Mouse (Mus musculus): Measurements from ENCODE around the gene Lgals9.

Lgals9 gene

DNA sequence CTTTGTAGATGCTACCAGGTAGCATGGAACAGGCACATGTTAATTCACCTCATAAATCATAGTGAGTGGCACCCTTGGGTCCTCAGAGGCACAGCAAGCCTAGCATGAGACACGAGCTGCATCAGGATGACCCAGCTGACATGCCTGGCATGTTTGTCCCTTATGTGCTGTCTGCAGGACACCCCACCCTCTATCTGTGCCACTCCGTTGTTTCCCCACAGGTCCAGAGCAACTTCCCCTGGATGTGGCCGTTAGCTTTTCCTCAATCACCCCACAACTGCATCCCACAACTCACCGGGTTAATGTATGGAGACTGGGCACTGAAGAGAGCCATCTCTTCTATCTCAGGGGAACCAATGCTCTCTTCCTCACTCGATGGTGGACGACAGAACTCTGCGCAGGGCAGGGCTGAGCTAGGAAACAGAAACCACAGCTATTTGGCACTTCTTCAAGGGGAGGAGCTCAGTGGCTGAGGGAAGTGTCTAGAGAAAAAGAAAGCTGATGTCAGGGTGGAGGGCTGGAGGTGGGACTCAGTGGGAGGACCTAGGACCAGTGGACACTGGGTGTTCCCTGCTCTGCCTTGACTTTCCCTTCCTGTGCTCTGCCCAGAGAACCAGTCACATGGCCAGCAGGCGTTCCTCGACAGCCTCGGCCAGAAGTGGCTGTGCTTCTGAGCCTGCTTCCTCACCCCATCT, at the start of gene Lgals9:
TSS of gene Lgals9 (minus strand) at position 464 of the 695 bp plus-strand sequence.
- DNase-seq: peak; percentile 65

DNA sequence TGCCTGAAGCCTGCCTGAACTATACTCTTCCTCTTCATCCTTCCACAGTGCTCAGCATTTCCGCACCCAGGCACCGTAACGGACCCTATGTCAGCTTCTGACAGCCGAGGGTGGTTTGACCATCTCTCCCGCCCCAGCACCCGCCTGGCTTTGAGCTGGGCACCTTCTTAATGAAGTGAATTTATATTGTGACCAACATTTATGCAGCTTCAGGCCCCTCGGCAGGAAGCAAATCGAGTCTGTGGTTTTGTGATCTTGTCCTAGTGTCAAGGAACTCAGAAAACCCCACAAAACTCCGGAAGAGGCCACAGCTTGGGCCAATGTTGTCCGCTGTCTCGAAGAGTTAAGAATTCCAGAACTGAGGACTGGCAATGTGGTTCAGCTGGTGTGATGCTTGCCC, 48.9 kb upstream of the Lgals9 start:
- peak; percentile 55 for DNase-seq

DNA sequence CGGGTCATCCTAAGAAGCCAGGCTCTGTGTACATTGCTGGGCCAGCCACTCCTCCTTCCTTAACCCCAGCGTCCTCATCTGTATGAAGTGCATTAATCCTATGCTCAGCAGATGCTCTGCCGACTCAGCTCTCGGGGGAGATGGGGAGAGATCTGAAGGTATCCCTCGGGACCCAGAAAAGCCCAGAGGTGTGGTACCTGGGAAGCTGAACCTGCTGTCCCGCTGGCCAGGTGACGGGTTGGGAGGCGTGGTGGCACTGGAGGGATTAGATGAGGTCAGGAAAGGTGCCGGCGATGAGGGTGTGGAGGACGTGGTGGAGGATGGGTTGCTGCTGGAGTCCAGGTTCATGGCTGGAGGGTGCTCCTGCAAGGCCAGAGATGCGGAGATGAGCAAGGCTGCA, 48.3 kb upstream of the Lgals9 start:
- peak; percentile 48 for DNase-seq

DNA sequence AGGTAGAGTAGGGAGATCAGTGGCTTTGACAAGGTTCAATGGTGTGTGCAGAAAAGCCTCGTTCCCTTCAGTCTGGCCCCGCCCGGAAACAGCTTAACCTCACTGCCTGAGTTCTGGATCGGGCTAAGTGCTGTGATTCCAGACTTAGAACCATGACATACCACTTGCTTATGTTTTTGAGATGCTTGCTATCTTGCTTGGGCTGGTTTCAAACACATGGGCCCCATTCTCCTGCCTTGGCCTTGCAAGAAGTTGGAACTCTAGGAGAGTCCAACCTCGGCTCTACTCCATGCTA, 46.7 kb upstream of the Lgals9 start:
- DNase-seq: no peak

GRCm38 (mm10) chr11:79030570-79031451, 46.1 kb upstream of the Lgals9 start:
- peak; percentile 96 for DNase-seq

- DNase-seq: peak; percentile 46
Observed at GRCm38 (mm10) chr11:79023751-79024150, 39.0 kb upstream of the Lgals9 start.

- DNase-seq: peak; percentile 85
Observed at GRCm38 (mm10) chr11:79023342-79023741, 38.6 kb upstream of the Lgals9 start.

DNA sequence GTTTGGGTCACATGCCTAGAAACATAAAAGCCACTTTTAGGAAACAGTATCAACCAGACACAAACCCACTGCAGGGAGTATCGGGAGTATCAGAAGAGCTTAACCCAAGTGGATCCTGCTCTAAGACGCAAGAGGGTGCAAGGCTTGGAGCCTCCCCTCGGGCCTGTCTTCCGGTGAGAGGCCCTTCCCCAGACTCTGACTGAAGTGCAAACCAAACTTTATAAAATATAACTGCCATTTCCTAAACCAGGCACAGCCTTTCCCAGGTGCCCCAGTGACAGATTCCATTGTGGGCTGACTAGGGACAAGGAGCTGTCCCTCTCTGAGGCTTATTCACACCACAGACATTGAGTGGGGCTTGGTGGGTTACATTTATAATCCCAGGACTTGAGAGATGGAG, 38.1 kb upstream of the Lgals9 start:
- peak; percentile 66 for DNase-seq

GRCm38 (mm10) chr11:79020535-79021045, 35.8 kb upstream of the Lgals9 start:
- peak; percentile 42 for DNase-seq

- peak; percentile 82 for DNase-seq
Observed at GRCm38 (mm10) chr11:79019839-79020534, 35.2 kb upstream of the Lgals9 start.

- peak; percentile 94 for DNase-seq
Observed at GRCm38 (mm10) chr11:79018954-79019704, 34.4 kb upstream of the Lgals9 start.

GRCm38 (mm10) chr11:79017161-79017606, 32.4 kb upstream of the Lgals9 start:
- DNase-seq: peak; percentile 34

DNA sequence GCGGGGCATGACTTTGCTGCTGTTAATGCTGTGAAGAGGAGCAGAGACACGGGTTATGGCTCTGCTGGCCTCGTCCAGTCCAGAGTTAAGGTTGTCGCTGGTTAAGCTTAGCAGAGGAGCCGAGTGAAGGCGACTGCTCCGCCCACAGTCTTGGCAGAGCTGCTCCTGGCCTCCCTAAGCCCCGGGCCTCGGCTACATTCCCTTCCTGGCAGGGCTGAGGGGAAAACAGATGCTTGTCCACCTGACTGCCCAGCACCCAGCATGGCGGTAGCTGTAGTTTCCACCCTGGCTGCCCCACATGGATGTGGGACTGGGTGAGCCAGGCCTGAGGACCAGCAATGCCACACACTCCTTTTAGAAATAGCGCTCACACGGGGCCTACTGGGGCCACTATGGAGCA, 31.5 kb upstream of the Lgals9 start:
- DNase-seq: peak; percentile 33

- peak; percentile 61 for DNase-seq
Observed at GRCm38 (mm10) chr11:79015660-79016215, 31.0 kb upstream of the Lgals9 start.

DNA sequence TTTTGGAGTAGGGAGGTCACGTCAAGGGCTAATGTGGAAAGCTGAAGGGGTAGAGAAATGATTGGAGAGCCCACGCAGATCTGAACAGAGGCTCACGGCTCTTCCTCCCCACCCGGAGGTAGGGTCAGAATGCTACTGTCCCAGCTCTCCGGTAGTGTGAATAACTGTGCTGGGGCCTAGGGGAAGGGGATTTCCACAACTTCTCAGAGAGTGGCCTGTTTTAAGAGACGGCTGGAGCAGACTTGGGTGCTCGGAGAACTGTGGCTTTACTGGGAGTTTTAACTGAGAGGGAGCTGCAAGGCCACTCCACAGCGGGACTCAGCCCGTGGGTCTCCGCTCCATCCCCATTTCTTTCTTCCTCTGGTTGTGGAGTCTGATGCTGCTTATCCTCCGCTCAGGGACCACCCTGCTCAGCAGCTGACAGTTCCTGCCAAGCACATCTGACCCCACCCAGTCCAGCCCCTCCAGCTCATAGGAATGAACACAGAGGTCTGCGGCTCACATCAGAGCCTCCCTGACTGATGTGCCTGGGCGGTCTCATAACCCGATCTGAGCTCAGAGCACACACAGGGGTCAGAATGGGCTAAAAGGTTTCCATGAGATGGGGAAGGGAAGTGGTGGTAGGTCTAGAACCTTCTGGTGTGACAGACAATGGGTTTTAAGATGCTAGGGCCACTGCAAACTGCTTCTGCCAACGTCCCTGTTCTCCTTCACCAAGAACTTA, 30.0 kb upstream of the Lgals9 start:
- peak; percentile 27 for DNase-seq

GRCm38 (mm10) chr11:79013806-79014205, 29.1 kb upstream of the Lgals9 start:
- peak; percentile 19 for DNase-seq

DNA sequence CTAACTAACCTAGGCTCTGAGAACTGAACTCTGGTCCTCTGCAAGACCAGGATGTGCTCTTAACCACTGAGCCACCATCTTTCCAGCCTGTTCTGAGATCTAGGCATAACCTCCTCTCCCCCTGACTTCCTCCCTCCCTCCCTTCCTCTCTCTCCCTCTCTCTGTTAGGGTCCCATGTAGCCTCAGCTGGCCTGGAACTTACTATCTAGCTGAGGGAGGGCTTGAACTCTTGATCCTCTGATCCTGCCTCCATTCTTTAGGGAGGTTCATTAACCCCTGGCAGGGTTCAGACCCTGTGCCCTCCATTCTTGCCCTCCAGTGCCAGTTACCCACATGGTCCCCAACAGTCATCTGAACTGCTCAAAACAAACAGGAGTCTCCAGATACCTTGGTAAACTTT, 28.3 kb upstream of the Lgals9 start:
- peak; percentile 7 for DNase-seq

GRCm38 (mm10) chr11:79012529-79012928, 27.8 kb upstream of the Lgals9 start:
- peak; percentile 6 for DNase-seq

DNA sequence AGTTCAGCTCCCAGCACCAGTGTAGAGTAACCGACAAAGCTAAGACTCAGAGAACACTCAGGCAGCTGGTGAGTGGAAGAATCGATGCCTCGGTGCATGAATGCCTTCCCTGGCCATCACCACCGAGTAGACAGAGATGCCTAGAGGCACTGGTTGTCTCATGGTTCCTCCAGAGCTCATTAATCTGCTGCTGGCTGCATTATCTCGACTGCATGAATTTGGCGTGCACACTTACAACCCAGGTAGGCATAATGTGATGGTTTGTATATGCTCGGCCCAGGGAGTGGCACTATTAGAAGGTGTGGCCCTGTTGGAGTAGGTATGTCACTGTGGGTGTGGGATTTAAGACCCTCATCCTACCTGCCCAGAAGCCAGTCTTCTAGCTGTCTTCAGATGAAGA, 24.1 kb upstream of the Lgals9 start:
- no peak for DNase-seq

GRCm38 (mm10) chr11:79008007-79008775, 23.4 kb upstream of the Lgals9 start:
- peak; percentile 53 for DNase-seq

DNA sequence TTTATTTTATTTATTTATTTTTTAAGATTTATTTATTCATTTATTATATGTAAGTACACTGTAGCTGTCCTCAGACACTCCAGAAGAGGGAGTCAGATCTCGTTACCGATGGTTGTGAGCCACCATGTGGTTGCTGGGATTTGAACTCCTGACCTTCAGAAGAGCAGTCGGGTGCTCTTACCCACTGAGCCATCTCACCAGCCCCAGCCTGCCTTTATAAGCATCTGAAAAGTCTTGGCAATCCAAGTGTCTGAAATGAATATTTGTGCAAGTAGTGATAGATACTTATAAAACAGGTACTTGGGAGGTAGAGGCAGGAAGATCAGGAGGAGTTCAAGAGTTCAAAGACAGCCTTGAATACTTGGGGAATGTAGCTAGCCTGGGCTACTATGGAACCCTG, 22.6 kb upstream of the Lgals9 start:
- peak; percentile 10 for DNase-seq

Measured in thymus, postnatal 4 days (tissue).